Mouse (Mus musculus) thymus, postnatal 36 days (tissue): ENCODE measurements around the gene Srprb.
A peak's percentile ranks its signal among the peaks of the same experiment; 100 is the strongest.
"Not testable (repeated sequence)": the region's sequence is repeated elsewhere in the genome, so short reads cannot be mapped to it uniquely, and the experiment has no call there.

Source experiments
- DNase-seq, 2 experiments: peaks; one replicate each; pipeline ENCODE4 v3.0.0; 2022; ENCODE audit warnings: mixed read lengths in 2 of 2

The Srprb gene

DNA sequence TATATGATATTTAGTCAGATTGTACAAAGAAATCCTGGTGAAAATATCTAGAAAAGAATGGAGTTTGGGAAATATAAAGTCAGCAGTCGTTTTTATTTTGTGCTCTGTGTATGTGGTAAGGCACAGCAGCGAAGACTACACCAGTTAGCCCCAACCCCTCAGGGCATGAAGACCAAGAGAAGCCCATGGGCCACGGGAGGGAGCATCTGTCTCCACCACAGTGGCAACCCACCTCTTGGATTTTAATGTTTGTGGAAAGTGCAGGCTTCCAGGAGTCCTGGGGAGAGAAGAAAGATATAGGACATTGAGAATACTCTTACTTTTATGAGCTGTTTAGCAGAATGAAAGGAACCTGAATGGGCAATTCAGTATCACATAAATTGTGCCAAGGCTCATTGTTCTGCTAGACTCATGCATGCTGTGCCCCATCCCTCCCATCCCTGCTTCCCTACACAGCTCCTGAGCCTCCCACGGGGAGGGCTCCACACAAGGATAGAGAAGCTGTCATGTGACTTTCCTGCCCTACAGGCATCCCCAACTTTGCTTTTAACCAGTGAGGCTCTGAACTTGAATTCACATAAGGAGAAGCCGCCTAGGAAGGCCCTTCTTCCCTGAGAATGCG, 7.0 kb upstream of the Srprb start:
- no peak for DNase-seq

DNA sequence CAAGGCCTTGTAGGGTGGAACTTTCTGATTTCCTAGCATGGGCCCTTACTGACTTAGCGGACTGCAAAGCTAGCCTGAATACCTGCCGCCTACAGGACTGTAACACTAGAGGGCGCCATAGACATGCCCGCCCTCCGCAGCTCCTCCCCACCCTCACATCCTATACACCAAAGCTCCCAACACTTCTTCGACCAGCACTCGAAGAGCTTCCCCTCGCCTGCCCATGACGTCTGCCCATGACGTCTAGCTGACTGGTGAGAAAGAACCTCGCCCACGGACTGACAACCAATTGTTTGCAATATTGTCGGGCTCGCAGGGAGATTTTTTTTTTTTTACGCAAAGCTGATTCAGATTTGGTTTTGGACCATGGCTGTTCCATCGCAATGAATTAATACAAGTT, 5.9 kb upstream of the Srprb start:
- peak; percentile 64 to 79 for DNase-seq

DNA sequence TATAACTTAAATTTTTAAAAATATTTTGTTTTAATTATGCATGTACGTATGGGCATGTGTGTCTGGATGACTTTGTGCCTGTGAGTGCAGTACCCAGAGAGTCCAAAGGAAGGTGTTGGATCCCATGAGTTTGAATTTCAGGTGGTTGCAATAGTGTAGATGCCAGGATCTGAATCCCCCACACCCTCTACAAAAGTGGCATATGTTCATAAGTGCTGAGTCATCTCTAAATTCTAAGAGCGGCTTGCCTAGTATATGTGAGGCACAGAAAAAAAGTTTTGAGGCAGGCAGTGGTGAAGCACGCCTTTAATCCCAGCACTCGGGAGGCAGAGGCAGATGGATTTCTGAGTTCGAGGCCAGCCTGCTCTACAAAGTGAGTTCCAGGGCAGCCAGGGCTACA, 3.8 kb upstream of the Srprb start:
- DNase-seq, result no peak

DNA sequence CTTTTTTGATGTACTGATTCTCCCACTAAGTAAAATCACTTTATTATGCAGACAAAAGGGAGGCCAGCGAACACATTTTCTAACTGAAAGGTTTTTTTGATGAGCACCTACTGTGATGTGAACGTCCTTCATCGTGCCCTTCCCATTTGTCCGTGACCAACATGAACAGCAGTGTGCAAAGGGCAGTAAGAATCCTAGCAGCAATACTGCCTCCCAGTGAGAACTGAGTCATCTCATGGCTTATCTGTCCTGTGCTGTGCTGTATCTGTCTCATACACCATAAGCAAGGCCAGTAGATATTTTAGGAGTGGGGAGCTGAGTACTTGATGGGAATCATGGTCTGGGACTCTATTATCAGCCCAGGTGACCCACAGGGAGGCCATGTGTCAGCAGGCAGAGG, 13.5 kb downstream of the Srprb start:
- DNase-seq, result no peak

DNA sequence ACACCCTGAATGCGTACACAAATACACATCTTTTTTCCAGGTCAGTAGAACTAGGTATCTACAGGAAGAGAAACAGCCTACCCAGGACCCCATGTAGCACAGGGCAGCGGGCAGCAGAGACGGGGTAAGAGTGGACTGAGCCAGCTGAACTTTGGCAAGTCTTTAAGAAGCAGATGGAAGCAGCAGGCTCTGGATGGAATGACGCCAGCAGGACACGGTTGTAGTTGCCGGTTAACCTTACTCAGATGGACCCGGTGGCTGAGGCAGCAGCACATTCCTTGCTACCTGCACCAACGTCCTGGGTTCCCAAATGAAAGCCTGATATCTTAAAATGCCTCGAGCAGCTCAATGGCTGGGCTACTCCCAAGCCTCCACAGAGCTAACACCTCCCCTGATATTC, 15.2 kb downstream of the Srprb start:
- no peak for DNase-seq

DNA sequence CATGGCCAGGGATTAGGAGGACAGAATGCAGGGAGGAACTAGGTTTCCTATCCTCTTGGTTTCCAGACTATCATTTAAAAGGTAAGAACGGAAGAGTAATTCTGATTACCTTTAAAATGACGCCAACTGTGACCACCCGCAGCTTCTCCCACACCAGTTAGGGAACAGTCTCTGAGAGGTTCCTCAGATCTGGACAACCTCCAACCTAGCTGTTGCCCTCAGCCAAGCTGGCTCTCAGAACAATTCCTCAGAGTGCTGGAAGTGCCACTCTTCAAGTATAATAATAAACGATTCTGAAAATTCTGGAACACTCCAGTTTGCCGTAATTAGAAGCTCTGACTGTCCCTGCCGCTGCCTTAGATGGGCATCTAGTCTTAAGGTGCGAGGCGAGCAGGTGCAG, 16.0 kb downstream of the Srprb start:
- no peak for DNase-seq

DNA sequence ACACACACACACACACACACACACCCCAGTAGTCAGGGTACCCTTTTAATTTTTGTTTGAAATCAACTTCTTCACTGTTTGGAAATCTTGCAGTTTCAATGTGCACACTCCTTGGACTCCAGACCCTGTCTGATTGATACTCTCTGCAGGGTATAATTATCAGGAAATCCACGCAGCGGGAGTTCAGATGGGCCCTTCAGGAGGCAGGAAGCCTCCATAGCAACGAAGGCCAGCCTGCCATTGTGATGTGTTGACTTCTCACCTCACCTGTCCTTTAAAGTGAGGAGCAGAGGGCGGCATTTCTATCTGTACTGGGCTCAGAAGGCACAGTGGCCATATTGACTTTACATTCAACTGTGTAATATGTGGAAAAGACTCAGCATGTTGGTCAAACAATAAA, 17.1 kb downstream of the Srprb start:
- no peak for DNase-seq

DNA sequence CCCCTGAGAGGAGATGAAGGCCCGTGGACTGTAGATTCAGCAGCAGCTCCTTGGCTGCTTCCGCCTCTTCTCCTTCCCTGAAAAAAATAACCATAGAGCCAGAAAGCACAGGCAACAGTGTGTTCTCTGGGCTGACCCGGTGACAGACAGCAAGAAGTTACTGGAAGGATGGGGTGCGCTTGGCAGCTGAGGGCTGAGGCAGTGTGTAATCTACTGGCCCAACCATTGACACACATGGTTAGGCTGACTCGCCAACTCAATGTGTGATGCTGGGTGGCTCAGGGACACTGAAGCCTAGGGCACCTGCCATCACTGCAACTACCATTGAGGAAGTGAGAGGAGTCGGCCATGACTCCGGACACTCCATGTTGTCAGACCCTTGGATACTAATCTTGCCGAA, 20.1 kb downstream of the Srprb start:
- no peak for DNase-seq

DNA sequence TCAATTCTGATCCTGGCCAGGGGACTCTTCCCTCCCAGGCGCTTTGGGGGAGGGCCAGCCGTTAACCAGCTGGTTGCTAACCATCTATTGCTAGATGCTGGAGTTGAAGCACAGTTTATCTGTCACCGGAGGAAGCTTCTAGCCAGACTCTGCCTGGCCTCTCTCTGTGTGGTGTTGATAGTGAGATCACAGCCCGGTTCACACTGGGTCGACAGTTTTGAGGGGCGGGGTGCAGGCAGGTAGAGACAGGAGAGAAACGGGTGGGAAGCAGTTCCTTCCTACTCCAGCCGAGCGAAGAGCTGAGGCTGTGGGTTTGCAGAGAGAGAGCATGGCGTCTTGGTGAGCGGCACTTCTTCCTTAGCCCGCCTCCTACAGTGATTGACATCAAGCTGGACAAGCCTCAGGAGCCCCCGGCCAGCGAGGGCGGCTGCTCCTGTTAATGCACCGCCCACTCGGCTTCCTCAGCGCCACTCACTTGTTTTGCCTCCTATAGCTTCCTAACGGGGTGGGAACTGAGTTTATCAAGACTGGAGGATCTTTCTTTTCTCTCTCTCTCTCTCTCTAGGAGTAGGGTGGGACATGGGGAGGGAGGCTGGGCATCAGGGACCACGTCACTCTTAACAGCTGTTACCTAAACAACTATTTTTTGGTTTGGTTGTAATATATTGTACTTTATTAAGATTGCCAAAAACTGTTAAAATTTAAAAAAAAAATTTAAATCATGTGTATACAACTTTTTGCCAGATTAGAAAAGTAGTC, 21.0 kb downstream of the Srprb start:
- peak; percentile 51 to 66 for DNase-seq

DNA sequence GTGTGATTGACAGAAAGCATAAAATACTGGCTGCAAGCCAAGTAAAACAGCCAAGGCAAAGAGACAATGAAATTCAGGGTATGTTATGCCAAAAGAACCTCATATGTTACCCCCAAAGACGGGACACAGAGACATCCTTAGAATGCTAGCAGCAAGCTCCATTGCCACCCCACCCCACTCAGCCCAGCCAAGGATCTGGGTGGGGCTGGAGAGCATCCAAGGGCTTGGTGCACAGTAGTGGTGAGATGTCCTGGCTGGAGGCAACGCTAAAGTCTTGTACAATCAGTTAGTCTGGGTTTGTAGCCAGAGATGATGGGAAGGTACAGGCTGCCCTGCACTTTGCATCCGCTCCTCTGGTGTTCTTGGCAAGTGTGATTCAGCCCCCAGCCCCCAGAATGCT, 21.6 kb downstream of the Srprb start:
- DNase-seq, result no peak

DNA sequence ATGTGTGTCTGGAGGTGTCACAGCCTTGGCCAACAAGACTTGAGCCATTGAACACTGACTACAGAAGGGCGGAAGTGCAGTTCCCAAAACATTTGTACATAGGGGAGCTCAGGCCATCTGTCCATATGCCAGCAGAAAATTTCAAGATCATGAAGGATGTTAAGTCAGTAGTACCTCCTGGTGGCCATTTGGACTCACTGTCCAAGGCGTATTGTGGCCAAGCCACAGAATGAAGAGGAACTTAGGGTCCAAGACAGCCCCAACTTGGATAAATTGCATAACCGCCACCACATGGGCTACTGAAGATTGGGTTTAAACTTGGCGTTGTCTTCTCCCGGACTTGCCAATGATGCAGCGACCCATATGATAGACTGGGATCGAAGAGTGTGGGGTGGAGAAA, 26.2 kb downstream of the Srprb start:
- DNase-seq, result no peak

DNA sequence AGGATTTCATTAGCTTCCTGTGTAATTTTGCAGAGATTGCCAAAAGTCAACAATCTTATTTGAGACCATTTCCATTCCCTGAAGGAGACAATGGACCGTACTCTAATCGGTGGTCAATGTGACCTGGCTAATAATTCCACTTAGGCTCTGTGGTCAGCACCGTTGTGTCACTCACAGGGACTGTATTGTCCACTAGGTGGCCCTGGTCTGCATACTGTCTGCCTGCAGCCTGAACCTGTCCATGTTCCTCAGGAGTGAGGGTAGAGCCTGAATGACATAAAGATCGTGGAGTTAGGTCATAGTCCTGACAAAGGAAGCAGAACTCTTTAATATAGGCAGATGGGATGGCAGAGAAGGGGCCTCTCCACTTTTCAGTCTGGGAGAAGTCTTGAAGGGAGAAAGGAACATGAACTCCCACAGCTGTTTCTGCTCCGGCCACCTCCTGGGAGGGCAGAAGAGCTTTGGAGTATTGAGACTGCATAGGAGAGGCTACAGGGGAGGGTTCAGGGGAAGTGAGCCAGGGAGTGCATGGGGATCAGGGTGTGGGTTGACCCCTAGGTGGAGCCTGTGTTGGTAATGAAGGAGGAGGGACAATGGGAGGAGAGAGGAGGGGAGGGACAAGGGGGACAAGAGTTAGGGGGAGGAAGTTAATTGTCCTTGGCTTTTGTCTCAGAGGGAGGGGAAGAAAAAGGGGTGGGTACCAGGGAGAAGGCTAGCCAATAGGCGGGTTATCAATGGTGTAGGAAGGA, 27.0 kb downstream of the Srprb start:
- DNase-seq, result no peak

DNA sequence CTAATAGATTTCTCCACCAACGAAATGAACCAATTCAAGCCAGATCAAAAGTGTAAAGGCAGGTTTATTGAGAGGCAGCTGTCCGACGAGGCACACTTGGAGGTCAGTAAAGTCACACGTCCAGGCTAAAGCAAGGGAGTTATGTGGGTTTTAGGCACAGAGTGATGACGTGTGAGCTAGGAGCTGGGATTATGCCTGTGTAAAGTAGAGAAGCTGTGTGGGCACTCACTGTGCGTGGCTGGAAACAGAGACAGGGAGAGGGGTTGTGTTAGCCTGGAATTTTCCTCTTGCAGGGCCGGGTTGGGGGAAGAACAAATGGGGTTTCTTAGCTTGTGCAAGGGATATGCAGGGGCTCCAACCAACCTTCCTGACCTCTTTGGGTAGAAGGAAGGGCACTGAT, 33.2 kb downstream of the Srprb start:
- no peak for DNase-seq

DNA sequence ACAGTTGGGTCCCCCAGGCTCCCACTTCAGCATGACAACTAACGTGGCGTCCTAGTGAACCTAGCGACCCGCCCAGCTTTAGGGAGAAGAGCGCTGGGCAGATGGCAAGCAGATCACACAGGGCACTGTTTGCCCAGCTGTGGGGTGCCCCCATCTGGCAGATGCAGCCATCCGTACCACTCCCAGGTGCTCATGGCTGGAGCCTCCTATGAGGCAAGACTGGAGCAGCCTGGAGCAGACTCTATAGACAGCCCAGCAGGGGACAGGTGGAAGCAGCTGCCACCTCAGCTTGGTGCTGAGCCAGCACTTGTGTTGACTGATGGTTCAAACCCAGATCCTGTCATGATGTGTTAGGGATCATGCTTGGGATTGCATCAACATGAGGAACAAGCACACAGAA, 33.9 kb downstream of the Srprb start:
- DNase-seq, result no peak

DNA sequence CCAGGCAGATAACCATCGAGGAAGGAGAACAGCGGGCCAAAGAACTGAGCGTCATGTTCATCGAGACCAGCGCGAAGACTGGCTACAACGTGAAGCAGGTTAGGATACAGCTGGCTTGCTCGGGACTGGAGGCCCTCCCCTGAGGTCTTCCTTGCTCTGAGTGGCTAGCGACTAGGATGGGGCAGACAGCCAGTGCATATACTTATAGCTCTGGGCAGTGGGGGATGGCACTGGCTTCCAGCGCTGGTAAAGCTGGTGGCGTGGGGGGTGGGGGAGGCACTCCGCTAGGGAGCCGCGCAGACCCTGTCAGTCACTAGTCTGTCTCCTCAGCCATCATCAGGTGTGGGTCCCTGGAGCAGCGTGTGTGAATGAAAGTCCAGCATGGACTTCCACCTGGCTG, 38.1 kb downstream of the Srprb start:
- no peak for DNase-seq

DNA sequence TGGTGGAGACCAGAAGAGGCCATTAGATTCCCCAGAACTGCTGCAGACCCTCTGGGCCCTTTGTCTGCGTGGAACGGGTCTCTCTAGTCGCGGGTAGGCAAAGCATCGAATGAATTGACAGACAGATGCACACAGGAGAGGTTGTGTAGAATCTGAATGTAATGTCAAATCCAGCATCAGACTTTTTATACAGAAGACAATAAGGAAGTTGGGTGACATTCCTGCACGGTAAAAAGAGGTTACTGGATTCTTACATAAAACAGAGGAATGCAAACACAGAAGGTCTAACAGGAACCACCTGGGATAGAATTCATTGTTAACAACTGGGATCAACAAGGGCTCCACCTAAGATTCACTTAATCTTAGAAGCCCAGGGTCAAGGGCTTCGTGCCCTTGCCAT, 46.8 kb downstream of the Srprb start:
- DNase-seq, result not testable (repeated sequence)

DNA sequence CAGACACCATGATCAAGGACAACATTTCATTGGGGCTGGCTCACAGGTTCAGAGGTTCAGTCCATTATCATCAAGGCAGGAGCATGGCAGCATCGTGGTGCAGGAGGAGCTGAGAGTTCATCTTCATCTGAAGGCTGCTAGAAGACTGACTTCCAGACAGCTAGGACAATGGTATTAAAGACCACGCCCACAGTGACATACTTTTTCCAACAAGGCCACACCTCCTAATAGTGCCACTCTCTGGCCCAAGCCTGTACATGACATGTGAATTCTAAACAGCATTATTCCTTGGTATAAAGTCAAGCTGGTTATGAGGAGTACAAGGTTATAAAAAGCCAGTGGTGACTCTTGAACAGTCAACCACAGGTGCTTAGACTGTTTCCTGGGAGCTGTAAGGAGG, 47.4 kb downstream of the Srprb start:
- no peak for DNase-seq

DNA sequence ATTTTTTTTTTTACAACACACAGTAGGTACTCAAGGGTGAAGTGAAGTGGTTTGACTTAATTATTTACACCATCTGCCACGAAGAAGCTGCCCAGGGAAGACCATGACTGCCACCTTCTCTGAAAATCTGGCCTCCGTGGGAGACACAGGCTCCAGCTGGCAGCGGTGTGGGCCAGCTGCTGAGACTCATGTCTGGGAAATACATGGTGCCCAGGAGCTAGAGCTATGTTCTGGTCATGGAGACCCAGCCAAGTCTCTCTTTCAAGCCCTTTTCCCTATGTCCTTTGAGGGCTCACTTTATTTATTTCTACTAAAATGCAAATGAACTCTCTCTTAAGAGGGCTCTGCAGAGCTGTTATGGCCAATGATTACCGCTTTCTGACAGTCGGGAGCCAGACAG, 48.7 kb downstream of the Srprb start:
- no peak for DNase-seq

DNA sequence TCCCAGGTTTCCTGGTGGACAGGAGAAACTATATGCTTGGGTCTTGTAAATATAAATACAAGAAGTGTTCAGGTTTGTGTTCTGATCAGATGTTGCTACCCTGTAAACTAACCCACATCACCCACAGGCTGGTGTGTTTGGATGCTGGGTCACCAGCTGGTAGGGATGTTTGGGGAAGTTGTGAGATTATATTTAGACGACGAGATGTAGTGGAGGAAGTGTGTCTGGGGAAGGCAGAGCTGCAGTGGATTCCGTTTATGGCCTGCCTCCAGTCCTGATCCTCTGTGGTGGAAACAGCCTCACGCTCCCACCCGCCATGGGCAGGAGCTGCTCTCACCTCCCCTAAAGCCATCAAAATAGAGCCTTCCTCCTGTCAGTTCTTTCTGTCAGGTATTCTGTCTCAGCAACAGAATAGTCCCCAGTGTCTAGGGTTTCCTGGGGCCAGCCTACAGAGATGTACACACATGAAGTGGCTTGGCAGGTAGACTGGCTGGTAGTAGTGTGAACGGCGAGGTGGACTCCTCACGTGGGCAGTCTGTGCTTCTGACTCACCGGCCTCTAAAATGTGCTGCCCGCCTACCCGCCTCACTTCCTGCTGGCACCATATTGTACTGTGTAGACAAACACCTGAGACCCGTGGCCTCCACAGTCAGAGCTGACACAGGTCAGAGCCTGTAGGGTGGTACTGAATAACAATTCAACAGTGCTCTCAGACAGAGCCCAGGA, 52.7 kb downstream of the Srprb start:
- no peak for DNase-seq

DNA sequence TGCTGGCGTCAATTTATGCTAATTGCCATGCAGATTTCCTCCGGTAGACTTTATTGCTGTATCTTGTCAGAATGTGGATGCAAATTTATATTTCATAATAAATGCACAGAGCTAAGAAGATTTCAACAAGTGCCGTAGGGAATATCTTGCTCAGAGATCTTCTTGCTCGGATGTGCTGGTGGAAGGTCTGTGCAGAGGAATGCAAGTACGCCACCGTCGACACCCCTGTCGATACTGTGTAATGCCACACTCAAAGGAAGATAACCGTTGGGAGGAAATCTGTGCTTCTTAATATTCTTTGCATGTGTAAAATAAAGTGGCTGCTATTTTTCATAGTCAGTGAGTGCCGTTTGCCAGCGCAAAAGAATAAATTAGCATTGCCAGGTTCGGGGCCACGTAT, 54.8 kb downstream of the Srprb start:
- DNase-seq, result no peak

DNA sequence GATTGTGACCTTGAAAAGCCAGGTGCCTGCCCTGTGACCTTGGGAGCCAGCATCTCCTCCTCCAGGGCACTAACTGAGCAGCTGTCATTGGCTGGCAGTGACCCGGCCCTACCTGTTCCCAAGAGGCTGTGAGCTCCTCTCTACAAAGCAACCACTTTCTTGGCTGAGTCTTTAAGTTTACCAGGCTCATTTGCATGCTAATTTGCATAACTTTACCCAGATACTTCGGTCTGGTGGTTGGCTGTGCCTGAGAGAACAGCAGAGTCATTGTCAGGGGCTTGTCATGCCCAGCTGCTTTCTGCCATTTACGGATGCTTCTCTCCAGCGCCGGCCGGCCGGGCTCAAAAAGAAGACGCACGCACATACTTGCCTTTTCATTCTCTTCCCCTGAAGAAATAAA, 55.2 kb downstream of the Srprb start:
- no peak for DNase-seq

DNA sequence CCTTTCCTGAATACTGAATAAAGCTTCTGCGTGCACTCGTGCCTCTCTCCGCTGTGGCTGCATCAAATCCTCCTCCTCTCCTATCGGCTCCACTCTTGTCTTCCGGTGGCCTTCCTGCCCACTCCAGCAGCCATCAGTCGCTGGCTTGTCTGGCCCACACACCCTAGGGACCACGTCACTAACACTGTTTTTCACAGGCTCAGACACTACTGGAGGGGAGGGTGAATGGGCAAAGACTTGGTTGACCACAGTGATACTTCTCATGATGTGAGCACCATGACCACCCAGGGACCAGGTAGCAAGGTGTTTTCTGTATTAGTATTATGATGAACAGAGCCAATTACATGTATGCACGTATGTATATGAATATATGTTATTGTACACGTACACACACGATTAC, 55.7 kb downstream of the Srprb start:
- no peak for DNase-seq

DNA sequence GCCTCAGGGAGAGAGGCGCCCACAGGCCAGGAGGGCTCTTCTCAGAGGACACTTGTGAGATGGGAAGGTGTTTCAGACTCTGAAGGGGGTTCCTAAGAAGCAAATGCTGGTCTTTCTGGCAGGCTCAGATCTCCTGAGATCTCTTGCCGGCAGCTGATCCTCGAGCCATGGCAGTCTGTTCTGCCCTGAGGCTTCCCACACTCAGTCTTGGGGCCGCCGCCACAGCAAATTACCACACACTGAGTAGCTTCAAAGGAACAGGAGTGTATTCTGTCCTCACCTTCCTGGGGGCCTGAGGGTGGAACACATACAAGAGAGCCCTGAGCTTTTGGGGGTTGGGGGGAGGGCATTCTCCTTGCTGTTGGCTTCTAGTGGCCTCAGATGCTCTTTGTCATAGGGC, 56.6 kb downstream of the Srprb start:
- no peak for DNase-seq

DNA sequence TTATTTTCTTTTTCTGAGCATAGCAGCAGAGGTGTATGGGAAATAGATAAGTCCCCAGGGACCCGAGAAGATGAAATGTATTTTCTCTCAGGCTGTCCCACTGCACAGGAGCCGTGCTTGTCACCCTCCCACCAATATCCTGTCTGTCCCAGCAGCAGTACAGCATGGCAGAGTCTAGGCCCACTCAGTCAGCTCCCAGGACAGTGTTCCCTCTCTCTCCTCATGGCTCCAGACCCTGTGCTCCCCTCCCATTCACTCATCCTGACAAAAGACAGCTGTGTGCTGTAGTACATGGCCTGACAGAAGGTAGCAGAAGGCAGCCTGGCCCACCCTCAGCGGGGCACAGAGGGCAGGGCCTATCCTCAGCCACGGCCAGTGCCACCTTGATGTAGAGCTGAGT, 58.1 kb downstream of the Srprb start:
- no peak for DNase-seq
